Mouse (Mus musculus) embryo, embryonic 11 days (tissue): Measurements from ENCODE around the gene Sln.

ENCODE experiments used
- DNase-seq: peaks from one replicate; pipeline ENCODE4 v3.0.0-alpha.2; 2015

Gene Sln

GRCm38 (mm10) chr9:53849864-53850263, at the start of gene Sln:
Sln (plus strand) TSS chr9:53850164.
- no peak for DNase-seq

- DNase-seq = no peak
Observed at GRCm38 (mm10) chr9:53802921-53803320, 47.0 kb upstream of the Sln start.

- DNase-seq = no peak
Observed at GRCm38 (mm10) chr9:53806496-53807086, 43.4 kb upstream of the Sln start.

- no peak for DNase-seq
Observed at GRCm38 (mm10) chr9:53813418-53813817, 36.5 kb upstream of the Sln start.

GRCm38 (mm10) chr9:53818760-53819159, 31.2 kb upstream of the Sln start:
- peak; percentile 55 for DNase-seq

GRCm38 (mm10) chr9:53825318-53825717, 24.6 kb upstream of the Sln start:
- peak; percentile 76 for DNase-seq

GRCm38 (mm10) chr9:53829081-53829865, 20.7 kb upstream of the Sln start:
- DNase-seq = peak; percentile 82

- DNase-seq = peak; percentile 29
Observed at GRCm38 (mm10) chr9:53829866-53830209, 20.1 kb upstream of the Sln start.

GRCm38 (mm10) chr9:53835039-53835438, 14.9 kb upstream of the Sln start:
- DNase-seq = no peak

- no peak for DNase-seq
Observed at GRCm38 (mm10) chr9:53835976-53836375, 14.0 kb upstream of the Sln start.

- no peak for DNase-seq
Observed at GRCm38 (mm10) chr9:53838816-53839215, 11.1 kb upstream of the Sln start.

GRCm38 (mm10) chr9:53848548-53848947, 1.4 kb upstream of the Sln start:
- no peak for DNase-seq

GRCm38 (mm10) chr9:53852158-53852557, 2.2 kb downstream of the Sln start:
- no peak for DNase-seq

- DNase-seq = no peak
Observed at GRCm38 (mm10) chr9:53853672-53854071, 3.7 kb downstream of the Sln start.

GRCm38 (mm10) chr9:53854525-53854924, 4.6 kb downstream of the Sln start:
- DNase-seq = no peak

GRCm38 (mm10) chr9:53857864-53858263, 7.9 kb downstream of the Sln start:
- DNase-seq = no peak

- no peak for DNase-seq
Observed at GRCm38 (mm10) chr9:53873239-53873638, 23.3 kb downstream of the Sln start.

- no peak for DNase-seq
Observed at GRCm38 (mm10) chr9:53877423-53877822, 27.5 kb downstream of the Sln start.

- no peak for DNase-seq
Observed at GRCm38 (mm10) chr9:53883588-53884280, 33.8 kb downstream of the Sln start.

GRCm38 (mm10) chr9:53890075-53890474, 40.1 kb downstream of the Sln start:
- peak; percentile 71 for DNase-seq

GRCm38 (mm10) chr9:53895827-53896226, 45.9 kb downstream of the Sln start:
- peak; percentile 5 for DNase-seq

- no peak for DNase-seq
Observed at GRCm38 (mm10) chr9:53899836-53900235, 49.9 kb downstream of the Sln start.

- DNase-seq = no peak
Observed at GRCm38 (mm10) chr9:53903215-53903842, 53.4 kb downstream of the Sln start.
